Mouse (Mus musculus): Measurements from ENCODE around the gene Plekhg3.
A peak's percentile ranks its signal among the peaks of the same experiment; 100 is the strongest.

The Plekhg3 gene

DNA sequence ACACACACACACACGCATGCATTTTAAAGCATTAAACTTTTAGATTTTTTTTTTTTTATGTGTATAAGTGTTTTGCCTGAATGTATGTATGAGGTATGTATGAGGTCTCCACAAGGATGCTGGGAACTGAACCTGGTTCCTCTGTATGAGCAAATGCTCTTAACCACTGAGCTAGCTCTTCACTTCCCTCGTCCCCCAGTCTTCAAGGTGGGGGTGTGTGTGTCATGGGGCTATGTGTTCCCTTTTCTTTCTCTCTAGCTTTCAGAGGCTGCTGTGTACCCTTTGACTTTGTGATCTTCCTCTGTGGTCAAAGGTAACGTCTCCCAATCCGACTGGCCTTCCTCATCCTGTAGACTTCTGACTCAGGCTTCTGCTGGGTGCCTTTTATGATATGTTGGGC is 22.3 kb downstream of the Plekhg3 start:
- DNase-seq, result no peak

DNA sequence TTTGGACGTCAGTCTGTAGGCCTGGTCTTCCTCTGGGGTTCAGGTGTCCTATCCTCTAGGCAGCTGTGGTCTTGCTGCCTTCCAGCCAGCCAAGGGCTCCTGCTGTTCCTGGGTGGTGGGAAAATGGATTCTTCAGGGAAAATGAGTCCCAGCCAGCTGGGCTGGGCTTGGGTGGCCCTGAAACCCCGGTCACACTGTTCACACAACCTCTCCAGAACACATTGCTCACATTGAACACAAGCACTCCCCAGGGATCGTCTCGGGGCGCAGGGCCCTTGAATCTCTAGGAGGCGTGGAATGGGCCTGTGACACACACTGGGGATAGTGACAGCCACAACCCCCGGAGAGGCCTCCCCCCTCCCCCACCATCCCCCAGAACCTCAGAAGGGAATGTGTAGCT is 23.2 kb downstream of the Plekhg3 start:
- no peak for DNase-seq

DNA sequence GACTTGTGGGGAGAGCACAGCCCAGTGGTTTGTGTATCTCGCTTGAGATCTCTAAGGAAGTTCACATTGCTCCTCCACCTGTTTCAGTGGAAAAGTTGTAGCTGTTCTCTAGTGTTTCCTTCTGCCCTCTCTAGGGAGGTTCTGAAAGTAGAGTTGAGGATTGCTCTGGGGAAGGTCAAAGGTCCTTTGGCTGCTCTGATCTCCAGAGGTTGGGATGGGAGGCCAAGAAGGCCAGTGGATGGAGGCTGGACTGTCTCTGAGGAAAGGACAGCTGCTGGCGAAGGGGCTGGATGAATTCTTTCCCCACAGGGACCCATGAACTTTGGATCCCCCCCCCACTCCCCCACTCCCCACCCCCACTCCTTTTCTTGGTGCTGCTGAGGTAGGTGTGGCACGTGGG is 23.7 kb downstream of the Plekhg3 start:
- DNase-seq, result peak; percentile 60 to 73

DNA sequence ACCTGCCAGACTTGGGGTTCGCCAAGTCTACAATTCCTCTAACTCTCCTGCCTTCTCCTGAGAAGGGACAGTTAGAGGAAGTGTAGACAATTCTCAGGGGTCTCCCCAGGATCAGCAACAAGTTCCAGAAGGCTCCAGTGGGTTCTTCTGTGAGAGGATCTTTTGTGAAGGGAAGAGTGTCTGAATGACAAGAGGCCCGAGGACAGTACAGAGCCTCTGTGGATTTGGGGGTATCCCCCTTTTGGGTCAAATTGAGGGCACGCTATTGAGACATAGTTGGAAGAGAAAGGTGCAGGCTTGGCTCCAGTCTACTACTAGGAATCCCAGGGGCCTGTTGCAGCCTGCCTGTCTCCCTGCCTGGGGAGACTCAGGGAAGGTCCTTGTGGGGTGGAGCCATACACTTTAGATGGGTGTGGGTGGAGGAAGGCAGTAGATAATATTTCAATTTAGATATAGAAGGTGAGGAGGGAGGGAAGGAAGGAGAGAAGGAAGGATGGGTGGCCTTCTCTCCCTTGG is 24.2 kb downstream of the Plekhg3 start:
- DNase-seq, result no peak

DNA sequence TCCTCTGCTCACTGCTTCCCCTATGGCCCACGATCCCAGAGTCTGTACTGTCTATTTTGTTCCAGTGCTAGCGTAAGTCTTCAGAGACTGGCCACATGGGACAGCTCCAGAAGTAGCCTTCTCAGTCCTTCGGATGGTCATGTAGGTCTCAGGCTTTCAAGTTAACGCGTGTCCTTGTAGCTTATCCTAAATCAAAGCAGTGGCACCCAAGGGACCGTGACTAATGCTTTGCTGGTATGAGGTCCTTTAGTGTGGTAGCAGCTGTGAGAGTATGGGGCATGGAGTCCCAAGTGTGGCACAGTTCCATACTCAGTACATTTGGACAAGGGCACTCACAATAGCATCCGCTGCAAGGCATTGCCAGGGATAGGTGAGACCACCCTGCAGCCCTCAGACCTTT is 25.5 kb downstream of the Plekhg3 start:
- no peak for DNase-seq

DNA sequence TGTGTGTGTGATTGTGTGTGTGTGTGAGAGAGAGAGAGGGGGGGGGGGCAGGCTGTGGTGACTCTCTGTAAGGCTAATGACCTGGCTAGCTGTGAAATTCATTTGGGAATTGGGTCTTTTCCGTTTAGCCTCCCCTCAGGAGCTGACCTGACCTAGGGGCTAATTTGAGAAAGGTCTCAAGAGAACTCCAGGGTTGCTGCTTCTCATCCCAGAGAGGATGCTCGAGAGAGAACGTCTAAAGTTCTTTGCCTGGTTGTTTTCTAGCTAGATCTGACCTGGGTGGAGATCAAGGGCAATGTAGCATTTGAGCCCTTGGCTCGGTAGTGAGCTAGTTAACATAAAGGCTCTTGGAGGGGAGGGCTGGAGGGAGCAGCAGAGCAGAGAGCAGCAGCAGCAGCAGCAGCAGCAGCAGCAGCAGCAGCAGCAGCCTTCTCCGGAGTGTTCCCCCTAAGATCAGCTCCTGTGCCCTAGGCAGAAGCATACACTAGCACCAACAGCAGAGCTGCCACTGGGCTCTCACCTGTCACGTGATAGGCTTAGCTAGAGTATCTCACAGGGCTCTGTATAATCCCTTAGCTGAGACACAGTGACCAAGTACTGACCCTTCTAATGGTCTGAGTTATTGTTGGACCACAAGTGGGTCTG is 26.2 kb downstream of the Plekhg3 start:
- DNase-seq, result no peak

DNA sequence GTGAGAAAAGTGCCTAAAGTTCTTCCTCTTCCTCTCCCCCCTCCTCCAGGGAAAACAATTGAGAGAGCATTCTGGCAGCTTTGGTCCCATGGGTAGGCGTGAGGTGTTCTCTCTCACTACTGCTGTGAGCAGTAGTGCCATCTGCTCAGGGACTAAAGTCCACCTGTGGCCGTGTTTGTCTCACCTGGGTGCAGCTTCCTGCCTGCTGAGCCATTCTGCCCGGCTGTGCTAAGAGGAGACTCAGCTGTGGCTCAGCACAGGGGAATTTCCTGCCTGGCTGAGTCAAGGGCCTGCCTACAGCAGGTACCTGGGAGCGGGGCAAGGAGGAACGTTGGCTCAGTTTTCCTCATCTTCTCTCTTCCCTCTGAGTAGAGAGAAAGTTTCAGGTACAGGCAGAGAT is 27.5 kb downstream of the Plekhg3 start:
- peak; percentile 73 to 74 for DNase-seq

DNA sequence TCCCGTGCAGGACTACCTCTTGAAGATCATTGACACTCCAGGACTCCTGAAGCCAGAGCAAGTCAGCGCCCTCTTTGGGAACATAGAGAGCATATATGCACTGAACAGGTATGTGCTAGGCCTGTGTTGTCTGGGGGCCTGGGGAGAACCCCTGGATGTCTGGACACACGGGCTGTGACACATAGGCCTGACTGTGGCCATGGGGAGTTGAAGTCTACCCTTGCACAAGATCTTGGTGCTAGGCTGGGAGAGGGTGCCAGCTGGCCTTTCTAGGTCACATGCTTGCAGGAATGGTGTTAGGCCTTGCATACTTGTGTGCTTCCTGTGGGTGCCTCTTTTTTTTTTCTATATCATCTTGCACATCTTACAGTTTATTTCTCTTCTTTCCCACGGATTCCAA is 31.5 kb downstream of the Plekhg3 start:
- no peak for DNase-seq

DNA sequence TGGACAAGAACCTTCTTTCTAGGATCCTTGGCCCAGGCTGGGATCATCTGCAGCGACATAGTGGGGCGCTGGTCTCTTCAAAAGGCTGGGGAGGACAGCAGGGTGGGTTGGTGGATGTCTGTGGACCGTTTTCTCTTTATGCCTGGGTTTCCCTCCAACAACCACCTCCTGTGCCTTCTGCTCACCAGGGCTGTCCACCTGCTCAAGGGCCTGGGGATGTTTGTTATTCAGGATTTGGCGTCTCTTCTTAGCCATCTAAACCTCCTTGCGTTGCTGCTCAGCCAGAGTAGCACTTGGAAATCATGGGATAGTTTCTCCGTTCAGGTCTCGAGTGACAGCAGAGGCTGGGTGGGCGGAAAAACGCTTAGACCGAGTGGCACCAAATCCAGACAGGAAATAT is 35.6 kb downstream of the Plekhg3 start:
- DNase-seq, result no peak

DNA sequence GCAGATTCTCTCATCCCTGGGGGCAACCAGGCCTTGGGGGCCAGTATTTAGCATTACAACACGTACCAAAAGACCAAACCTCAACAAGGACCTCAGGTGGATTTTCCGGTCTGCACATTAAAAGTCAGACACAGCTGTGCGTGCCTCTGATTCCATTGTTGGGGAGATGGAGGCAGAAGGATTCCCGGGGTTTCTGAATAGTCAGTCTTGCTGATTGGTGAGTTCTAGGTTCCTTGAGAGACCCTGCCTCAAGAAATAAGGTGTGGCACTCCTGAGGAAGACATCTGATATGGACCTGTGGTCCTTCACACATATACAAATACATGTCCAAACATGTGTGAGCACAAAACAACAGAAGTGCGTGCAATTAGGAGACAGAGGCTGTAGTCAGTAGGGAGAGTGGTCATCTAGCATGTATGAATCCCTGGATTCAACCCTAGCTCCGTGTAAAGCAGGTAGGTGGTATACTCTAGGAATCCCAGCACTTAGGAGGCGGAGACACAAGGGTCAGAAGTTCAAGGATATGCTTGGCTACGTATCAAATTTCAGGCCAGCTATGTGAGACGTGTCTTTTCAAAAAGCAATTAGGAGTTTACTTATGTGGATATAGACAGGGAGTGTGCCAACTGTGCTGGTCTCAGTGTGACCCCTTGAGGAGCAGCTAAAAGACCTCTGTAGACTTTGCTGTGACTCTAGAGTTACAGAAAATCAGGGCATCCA is 39.7 kb downstream of the Plekhg3 start:
- no peak for DNase-seq

DNA sequence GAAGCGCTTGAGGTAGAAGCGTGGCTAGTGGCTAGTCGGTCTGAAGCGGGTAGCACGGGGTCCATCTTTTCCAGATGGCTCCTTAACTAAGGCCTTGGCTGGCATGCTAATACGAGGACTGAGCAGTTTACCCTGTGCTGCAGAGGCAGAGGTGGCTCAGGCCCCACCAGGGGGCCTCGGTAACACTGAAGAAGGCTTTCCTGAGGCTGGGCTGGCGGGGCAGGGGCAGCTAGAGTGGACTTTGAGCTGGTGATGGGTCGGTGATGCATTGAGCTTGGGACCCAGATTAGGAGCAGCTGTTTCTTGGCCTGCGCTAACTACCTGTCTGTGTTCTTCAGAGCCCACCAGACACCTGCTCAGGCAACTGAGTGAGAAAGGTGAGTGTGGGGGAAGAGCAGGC is 40.6 kb downstream of the Plekhg3 start:
- peak; percentile 78 to 82 for DNase-seq

DNA sequence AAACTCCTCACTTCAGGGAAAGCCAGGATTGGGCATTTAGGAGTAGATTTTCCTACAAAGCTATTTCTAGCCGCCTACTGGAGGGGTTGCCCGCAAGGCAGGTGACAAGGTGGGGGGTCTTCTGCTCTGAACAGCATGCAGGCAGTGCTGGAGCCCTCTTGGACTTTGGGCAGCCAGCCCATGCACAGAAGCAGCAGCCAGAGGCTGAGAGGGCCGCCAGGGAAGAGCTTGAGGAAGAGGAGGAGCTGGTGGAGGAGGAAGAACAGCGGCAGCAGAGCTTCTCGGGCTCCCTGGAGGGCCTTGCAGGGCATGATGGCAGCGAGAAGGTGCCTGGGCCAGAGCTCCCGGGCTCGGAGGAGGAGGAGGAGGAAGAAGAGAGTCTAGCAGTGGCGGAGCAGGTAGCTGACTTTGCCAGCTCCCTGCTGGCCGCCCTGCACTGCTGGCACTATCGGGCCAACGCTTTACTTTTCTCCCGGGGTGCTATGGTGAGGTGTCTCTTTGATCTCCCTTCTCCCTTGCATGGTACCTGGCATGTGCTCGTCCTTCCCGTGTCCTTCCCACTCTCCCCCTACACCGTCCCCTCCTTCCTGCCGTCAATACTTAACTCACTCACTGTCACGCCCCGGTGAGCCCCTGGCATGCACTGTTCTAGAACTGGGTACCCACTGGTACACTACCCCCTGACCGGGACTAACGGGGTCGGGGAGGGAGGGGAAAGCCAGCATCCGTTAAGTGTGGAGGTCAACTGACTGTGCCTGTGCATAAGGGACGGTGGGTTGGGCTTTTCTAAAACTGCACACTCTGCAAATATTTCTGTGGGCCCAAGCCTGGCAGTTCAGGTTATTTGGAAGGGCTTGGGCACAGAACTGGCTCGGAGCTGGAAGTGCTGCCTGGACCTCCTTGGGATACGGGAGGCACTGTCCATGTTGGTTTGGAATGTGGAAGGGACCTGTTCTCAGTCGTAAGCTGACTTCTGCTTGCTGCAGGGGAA is 41.9 kb downstream of the Plekhg3 start:
- peak; percentile 94 to 98 for DNase-seq

DNA sequence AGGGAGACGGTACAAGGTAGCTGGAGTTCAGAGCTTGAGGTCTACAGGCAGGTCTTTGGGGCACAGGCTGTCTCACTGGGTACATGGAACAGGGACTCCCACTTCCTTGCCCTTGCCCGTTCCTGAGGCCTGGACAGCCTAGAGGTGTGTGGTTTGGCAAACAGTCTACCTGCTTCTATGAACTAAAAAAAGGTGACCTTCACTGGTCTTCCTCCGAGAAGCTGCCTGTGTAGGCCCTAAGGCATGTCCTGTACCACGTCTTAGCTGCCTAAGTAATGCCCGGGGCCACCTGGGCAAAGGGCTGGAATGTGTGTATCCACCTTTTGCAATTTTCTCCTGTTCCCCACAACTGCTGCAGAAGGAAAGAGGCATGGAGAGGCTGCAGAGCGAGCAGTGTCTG is 42.7 kb downstream of the Plekhg3 start:
- peak; percentile 47 to 69 for DNase-seq

DNA sequence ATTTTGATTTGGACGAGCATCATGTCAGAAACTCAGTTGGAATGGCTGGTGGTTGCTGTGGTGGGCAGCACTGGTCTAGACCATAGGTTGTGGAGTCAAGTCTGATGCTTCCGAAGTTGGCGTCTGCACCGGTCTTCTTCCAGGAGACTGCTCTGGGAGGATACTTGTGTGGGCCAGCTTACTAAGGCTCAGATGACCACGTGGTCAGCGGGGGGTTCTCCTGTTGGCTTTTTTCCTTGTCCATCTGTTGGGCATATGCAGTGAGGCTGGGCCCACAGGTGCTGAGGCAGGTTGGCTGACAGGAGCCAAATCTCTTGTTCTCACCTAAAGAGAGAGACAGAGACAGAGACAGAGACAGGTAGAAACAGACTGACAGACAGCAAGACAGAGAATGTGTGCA is 44.1 kb downstream of the Plekhg3 start:
- no peak for DNase-seq

DNA sequence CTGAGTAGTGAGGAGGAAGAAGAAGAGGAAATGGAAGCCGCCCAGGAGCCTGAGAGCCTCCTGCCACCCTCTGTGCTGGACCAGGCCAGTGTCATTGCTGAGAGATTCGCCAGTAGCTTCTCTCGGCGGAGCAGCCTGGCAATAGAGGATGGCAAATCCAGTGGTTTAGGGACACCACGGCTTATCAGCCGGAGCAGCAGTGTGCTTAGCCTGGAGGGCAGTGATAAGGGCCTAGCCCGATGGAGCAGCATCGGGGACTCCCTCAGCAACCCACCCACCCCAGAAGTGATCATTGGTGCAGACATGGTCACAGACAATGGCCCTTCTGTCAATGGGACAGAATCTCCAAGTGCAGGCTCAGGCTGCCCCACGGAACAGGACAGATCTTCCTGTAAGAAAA is 45.4 kb downstream of the Plekhg3 start:
- DNase-seq, result no peak

DNA sequence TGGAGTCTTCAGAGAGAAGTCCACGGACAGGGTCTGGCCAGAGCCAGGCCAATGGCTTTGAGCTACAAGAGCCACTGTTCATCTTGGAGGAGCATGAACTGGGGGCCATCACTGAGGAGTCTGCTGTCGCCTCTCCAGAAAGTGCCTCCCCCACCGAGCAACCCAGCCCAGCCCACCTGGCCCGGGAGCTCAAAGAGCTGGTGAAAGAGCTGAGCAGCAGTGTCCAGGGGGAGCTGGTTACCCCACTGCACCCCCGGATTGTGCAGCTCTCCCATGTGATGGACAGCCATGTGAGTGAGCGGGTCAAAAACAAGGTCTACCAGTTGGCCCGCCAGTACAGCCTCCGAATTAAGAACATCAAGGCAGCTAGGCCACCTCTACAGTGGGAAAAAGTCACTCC is 46.1 kb downstream of the Plekhg3 start:
- DNase-seq, result no peak

DNA sequence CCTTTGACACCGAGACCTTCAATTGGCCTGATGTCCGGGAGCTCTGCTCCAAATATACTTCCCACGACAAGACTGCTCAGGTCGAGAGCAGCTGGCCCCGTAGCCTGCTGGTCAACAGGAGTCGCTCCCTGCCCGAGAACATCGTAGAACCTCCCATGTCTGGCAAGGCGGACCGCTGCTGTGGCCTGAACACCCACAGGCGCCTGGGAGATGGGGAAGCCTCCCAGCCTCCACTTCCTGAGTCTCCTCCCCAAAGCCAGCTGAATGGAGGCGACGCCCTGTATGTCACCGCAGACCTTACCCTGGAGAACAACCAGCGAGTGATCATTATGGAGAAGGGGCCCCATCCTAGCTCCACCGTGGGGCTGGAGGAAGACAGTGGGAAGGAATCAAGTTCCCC is 47.2 kb downstream of the Plekhg3 start:
- DNase-seq, result no peak

DNA sequence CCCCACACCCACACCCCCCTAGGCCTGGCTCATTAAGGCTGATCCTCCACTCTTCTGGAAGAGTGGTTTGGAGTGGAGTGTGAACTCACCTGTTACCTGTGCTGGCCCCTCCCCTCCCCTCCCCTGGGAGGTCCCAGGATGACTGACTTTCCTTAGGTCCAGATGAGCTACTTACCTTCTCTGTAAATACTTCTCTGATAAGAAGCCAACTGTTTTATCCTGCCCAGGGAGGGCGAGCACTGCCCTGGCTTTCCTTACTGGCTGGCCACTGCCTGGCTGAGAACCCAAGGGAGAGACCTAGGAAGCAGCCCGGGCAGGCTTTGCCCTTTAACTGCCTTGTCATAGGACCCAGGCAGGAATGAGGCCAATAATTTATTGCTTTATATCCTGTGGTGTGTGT is 47.8 kb downstream of the Plekhg3 start:
- no peak for DNase-seq

DNA sequence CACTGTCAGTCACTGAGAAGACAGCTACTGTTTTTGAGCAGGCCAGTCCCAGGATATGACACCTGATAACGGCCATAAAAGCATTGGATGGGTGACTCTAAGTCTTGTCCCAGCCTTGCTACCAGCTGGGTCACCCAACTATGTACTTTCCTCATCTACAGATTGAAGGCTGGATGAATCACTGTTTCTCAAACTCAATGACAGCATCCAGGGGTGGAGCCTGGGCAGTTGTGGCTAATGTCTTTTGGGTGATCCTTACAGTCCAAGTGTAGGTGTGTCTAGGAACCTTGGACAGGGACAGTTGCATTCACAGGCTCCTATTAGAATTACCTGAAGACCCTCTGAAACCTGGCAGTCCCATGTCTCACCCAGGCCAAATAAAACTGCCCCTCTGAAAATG is 49.1 kb downstream of the Plekhg3 start:
- DNase-seq, result no peak

DNA sequence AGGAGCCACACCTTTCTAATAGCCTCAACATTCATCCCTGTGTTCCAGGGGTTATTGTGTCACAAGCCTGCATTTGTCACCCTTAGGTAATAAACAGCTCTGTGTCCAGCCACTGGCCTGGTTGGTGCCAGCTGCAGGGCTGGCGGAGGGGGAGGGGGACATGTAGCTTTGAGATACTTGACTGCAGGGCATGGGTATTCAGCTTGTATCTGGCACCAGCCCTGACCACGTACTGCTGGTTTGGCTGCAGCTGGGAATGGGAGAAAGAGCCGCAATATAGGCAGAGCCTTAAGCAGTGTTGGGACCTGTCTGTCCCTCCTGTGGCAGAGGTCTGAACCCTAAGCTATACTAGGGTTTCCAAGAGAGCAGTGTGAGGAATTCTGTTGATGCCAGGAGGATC is 51.4 kb downstream of the Plekhg3 start:
- DNase-seq, result no peak

DNA sequence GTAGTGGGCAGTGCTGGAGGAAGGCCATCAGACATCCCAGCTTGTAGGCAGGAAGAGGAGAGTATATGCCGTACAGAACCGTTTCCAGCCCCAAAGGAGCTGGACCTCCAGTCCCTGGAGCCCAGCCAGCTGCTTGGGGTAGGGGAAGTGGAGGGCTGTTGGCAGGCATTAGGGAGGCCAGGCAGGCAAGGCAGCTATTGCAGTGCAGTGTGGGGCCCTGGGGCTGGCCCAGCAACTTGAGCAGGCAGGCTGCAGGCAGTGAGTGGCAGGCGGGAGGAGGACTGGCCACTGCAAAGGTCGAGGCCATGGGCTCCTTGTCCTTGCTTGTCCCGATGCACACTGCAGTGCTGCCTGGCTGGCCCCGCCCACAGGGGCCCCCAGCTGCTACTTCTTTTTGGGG is 52.1 kb downstream of the Plekhg3 start:
- peak in 1 of 2 experiments; percentile 45 for DNase-seq

DNA sequence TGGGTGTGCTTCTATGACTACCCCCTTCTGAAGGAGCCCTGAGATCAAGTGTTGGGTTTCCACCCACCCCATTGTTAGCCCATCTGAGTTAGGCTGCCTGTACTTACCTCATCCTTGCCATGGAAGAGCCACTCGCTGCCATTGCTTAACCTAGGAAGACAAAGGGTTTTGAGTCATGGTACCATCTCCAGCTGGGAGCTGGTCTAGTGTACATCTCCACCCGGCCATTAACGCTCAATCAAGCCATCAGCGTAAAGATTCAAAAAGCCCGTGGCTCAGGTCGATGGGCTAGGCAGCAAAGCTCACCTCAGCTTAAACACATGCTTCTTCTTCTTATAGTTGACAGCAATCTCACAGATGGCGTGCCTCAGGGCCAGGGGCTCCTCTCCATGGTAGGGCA is 52.8 kb downstream of the Plekhg3 start:
- no peak for DNase-seq

DNA sequence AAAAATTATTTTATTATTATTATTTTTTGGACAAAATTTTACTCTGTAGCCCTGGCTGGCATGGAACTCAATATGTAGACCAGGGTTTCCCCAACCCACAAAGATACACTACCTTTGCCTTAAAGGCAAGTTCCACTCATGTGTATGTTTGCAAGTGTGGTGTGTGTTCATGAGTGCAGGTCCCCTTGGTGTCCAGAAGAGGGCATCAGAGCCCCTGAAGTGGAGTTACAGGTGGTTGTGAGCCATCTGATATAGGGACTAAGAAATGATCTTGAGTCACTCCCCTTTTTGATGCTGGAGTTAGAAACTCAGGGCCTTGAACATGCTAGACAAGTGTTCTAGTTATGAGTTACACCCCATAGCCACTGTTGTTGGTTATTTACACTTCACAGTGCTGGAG is 54.3 kb downstream of the Plekhg3 start:
- no peak for DNase-seq

DNA sequence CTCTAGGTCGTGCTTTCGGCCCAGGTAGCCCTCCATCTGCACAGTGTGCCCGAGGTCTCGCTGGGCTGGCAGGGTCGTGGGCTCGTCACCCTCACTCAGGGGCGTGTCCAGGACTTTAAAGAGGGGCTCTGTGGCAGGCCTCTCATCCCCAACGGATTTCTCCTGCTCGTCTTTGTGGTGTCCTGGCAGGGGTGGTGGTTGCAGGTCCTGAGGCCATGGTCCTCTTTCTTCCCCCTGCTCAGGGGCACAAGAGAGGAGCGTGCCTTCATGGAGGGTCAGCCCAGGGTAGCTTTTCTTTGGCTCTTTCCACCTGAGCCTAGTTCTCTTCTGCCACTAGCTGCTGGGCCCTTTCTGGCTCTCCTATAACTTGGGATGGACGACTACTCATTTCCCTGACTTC is 56.7 kb downstream of the Plekhg3 start:
- no peak for DNase-seq
